Mouse (Mus musculus): Measurements from ENCODE around the gene Ttc9b. TPM values are rescaled to one million over a fixed set of nuclear protein-coding genes. Genes with fewer than 3 reads are reported as not detected.

Ttc9b gene
- not detected in 2 replicates for polyA plus RNA-seq (2012)

GRCm38 (mm10) chr7:27653681-27654437, at the start of gene Ttc9b:
Gene Ttc9b (plus strand): TSS chr7:27653915.

GRCm38 (mm10) chr7:27674522-27675221, 21.0 kb downstream of the Ttc9b start, which contains the start of gene Map3k10:
Gene Map3k10 (minus strand): TSS chr7:27674598.

GRCm38 (mm10) chr7:27688815-27689612, 35.3 kb downstream of the Ttc9b start, which contains the start of gene Zfp607b:
Gene Zfp607b (plus strand): TSS chr7:27689340.

Other genes starting within 250 kb of the Ttc9b start
- gene Sptbn4, start 206.2 kb upstream of the Ttc9b start, polyA plus RNA-seq (2012): 0.24 and 0.49 TPM in 2 replicates
- 204 and 253 TPM in 2 replicates for gene Blvrb, start 205.9 kb upstream of the Ttc9b start, polyA plus RNA-seq (2012)
- 19.3 and 21.0 TPM in 2 replicates for gene Sertad3, start 180.1 kb upstream of the Ttc9b start, polyA plus RNA-seq (2012)
- gene Sertad1, start 167.0 kb upstream of the Ttc9b start, polyA plus RNA-seq (2012): 156 and 160 TPM in 2 replicates
- 3.2 and 5.7 TPM in 2 replicates for gene Prx, start 154.6 kb upstream of the Ttc9b start, polyA plus RNA-seq (2012)
- 1.2 and 2.5 TPM in 2 replicates for gene Hipk4, start 130.6 kb upstream of the Ttc9b start, polyA plus RNA-seq (2012)
- 37.9 and 40.2 TPM in 2 replicates for gene Pld3, start 100.7 kb upstream of the Ttc9b start, polyA plus RNA-seq (2012)
- gene 2310022A10Rik, start 100.7 kb upstream of the Ttc9b start, polyA plus RNA-seq (2012): 42.8 and 50.3 TPM in 2 replicates
- gene Akt2, start 62.4 kb upstream of the Ttc9b start, polyA plus RNA-seq (2012): 54.4 and 61.2 TPM in 2 replicates
- gene Map3k10, start 20.7 kb downstream of the Ttc9b start, polyA plus RNA-seq (2012): 25.2 and 27.5 TPM in 2 replicates
- gene Zfp607b, start 35.4 kb downstream of the Ttc9b start, polyA plus RNA-seq (2012): 0.04 and 0.09 TPM in 2 replicates
- gene Zfp60, start 77.5 kb downstream of the Ttc9b start, polyA plus RNA-seq (2012): 0.15 and 0.30 TPM in 2 replicates
- 0.14 and 0.76 TPM in 2 replicates for gene Zfp626, start 153.3 kb downstream of the Ttc9b start, polyA plus RNA-seq (2012)
- 0.15 and 0.39 TPM in 2 replicates for gene Zfp59, start 184.7 kb downstream of the Ttc9b start, polyA plus RNA-seq (2012)
- 0.10 and 0.19 TPM in 2 replicates for gene Zfp607a, start 203.6 kb downstream of the Ttc9b start, polyA plus RNA-seq (2012)

All from megakaryocyte-erythroid progenitor cell, adult 5 weeks (primary cell).